Mouse (Mus musculus) cerebellum, postnatal 10 days (tissue): ENCODE measurements around the gene Prap1.
A peak's percentile ranks its signal among the peaks of the same experiment; 100 is the strongest.

ENCODE experiments used
- DNase-seq, 2 experiments: peaks; one replicate each; pipeline ENCODE4 v3.0.0; 2021; ENCODE audit warnings: mixed read lengths in 2 of 2

Gene Prap1

DNA sequence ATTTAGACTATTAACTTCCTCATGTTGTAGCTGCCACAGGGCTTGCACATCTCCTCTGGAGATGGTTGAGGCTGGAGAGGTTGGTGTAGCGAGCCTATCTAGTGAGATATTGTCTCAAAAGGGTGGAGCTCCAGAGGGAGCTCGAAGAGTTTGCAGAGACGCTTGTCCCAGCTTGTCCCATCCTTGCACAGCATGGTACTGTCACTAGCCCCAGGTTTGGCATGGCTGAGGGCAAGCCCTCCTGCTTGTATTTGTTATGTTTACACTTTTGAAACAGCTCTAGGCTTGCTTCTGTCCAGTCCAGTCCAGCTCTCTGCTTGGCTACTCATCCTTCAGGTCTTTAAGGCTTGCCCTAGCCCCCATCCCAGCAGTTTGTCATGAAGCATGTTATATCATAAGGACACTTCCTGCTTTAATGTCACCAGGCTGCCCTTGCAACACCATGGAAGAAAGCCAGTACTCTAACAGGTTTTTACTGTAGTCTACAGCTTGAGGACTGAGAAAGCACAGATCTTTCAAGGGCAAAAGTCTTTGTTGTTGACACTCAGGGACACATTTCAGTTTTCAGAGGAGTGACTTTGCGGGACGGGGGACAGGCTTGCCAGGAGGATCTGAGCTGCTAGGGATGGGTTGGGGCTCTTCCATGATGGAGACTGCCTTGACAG lies 42.0 kb downstream of the Prap1 start:
- DNase-seq, result no peak

DNA sequence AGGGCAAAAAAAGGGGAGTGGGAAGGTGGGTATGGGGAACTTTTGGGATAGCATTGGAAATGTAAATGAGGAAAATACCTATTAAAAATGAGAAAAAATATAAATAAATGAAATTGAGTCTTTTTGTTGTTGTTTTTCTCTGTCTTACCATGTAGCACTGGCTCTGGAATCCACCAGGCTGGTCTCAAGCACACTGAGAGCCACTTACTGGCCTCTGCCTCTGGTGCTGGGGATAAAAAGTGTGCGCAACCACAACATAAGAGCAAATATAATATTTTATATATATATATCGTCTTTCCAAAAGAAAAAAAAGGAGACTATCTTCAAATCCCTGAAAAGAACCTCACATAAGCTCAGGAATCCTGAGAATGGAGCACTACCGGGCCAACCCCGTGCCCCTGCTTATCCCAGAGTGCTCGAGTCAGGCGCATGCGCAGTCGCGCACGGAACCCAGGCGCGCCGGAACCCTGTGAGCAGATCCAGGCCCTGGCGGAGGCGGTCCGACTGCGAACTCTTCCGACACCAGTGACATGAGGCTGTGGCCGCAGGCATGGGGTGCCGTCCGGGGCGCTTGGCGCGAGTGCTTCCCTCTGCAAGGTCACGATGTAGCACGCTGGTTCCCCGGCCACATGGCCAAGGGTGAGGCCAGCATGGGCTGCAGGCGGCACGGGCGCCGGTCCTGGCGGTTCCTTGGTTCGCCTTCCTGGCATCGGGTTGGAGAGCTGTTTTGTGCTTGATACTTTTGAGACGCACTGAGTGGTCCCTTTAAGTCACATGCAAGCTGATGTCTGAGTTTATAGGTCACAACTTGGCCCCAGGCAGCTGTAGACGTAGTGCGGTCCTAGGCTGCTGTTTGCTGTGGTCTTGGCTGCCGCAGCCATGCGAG lies 44.2 kb downstream of the Prap1 start, which contains the start of gene Mtg1:
Gene Mtg1 (plus strand): TSS at position 430 of the 886 bp plus-strand sequence.
- DNase-seq, result peak; percentile 98

DNA sequence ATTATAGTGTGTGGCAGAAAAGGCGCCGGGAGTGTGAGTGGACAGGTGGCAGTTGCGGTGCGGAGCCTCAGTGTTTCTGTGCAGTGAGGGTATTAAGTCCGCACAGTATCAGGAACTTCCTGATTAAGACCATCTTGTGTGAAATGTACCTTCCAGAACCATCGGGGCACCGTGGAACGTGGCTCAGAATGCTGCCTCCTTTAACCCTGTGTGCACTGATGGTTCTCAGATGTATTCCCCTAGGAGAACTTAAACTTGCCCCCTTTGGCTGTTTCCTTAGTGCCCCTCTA lies 44.8 kb downstream of the Prap1 start:
- no peak for DNase-seq

GRCm38 (mm10) chr7:140141350-140141749 lies 48.2 kb downstream of the Prap1 start:
- peak; percentile 84 for DNase-seq

DNA sequence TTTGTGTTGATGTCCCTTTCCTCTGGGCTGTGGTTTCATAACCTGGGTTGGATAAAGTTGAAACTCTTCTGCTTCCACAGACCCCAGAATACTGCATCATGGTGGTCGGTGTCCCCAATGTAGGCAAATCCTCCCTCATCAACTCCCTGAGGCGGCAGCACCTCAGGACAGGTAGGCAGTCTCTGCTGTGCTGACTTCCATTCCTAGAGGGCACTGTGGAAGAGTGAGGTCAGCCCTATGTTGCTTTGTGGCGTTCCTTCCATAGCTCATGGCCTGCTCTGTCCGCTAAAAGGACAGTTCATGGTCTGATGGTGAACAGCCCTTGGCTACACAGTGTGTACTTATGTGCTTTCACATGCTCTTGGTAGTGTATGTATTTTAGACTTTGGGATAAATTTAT lies 51.4 kb downstream of the Prap1 start:
- no peak for DNase-seq
